Mouse (Mus musculus) 3T3-L1 (cell line): Measurements from ENCODE around the gene Dusp1.

ENCODE experiments used
- DNase-seq: peaks from one replicate; pipeline ENCODE4 v3.0.0-alpha.2; 2015; ENCODE audit warnings: low read depth, low spot score

Gene Dusp1

DNA sequence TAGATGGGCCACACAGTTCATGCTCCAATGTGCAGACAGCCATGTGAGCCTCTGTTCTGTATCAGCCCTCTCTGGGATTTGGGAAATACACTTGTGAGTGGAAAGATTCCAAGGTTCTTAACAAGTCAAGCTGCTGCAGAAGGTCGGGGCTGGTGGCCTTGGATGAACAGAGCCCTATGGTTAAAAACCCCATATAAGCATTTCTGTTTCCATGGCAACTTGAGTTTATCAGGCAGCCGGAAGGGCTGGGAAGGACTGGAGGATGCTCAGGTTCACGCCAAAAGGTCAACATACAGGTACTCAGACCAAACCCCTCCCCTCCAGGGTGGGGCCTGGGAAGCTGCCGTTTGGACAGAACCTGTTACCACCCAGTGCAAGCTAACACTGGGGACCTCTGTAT is 97.9 kb downstream of the Dusp1 start:
- no peak for DNase-seq

DNA sequence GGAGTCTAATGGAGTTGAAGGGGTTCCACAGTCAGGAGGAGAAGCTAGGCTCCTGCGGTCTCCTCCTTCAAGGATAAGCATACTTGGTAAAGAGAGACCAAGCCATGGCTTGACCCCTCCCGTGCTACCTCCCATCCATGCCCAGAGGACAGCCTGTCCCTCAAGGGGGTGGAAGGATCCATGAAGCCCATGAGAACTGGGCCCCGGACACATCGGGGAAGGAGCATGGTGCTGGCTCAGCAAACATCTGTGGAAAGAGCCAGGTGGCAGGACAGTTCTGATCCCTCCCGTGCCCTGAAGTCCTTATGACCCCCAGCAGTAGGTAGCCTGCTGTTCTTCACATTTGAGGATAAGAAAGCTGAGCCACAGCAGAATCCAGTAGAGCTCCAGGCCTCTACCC is 98.5 kb downstream of the Dusp1 start:
- DNase-seq = no peak

DNA sequence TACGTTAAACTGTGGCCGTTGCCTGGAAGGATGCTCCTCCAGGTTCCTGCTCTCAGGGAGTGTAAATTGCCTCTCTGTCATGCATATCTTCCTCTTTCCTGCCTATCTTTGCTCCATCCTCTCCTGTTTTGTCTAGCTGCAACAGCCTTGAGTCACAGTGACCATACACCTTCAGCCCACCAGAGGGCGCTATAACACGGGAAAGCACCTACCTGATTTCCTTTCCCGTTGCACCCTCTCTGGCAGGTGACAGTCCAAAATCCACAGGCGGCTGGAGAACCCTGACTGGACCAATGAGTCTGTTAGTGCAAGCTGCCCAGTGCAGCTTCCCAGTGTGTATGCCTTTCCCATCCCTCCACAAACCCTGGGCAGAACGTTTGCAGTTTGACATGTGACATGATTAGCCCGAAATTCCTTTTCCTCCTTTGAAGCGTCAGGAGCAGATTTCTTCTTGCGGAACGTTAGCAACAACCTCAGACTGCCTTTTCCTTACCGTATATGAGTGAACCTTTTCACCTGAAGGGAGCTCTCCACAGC is 99.2 kb downstream of the Dusp1 start:
- peak; percentile 85 for DNase-seq

DNA sequence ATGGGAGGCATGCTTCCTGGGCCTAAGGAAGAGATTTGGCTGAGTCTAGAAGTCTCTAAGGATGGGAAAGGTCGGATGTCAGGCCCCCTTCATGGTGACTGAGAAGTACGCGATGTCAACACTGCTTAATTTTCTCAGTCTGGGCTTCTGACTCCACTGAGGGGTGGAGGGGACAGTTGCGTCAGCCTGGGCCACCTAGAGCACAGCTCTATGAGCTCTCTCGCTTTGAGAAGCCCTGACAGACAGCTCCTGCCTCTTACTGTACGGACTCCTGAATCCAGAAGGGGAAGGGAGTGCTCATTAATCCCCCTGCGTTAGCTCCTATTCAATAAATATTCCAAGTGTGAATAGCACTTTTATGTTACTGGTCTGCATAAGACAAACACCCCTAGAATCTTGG is 103.9 kb downstream of the Dusp1 start:
- DNase-seq = no peak

DNA sequence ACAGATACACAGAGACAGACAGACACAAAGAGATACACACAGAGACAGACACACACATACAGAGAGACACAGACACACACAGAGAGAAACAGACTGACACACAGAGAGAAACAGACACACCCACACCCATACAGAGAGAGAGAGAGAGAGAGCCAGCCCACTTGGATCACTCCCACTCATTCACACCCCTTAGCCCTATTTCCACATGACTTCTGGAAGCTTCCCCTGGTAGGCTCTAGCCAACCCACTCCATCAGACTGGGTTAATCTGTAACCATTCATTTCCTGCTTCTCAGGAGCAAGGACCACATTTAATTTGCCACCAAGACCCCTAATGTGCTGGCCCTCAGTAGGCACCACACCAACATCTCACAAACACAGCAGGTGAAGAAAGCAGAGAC is 104.4 kb downstream of the Dusp1 start:
- DNase-seq = no peak
